Mouse (Mus musculus) left cerebral cortex, adult 18-20 months (tissue): ENCODE results near the gene Mfsd4b3. TPM values are rescaled to one million over a fixed set of nuclear protein-coding genes. Genes with fewer than 3 reads are reported as not detected.
"Not testable (repeated sequence)": the region's sequence is repeated elsewhere in the genome, so short reads cannot be mapped to it uniquely, and the experiment has no call there.

Source experiments
- DNase-seq, 2 experiments: peaks; one replicate each; pipeline ENCODE4 v3.0.0; 2021 to 2022; ENCODE audit warnings: low spot score in 2 of 2, mixed read lengths in 1 of 2
- long read RNA-seq, 2 experiments: library from polyadenylated mRNA; stranded (forward); transcript quantifications; one replicate each; pipeline ENCODE4 v2.0.0; 2021
- total RNA-seq, 2 experiments: library from RNA; stranded (reverse); gene quantifications; 2 replicates each; pipeline ENCODE4 v1.2.3; 2021

Mfsd4b3 gene
- not detected for total RNA-seq
- long read RNA-seq, experiment 1 = 0 reads
- long read RNA-seq, experiment 2 = 0 reads

- DNase-seq = peak; percentile 82 to 87
Observed at GRCm38 (mm10) chr10:39959761-39960440, at the start of gene Mfsd4b3. Mfsd4b3 (minus strand) TSS chr10:39960153.

- no peak for DNase-seq
Observed at GRCm38 (mm10) chr10:40009591-40009990, 49.6 kb upstream of the Mfsd4b3 start.

GRCm38 (mm10) chr10:40008847-40009246, 48.9 kb upstream of the Mfsd4b3 start:
- DNase-seq = not testable (repeated sequence)

- DNase-seq = no peak
Observed at GRCm38 (mm10) chr10:40007953-40008352, 48.0 kb upstream of the Mfsd4b3 start.

GRCm38 (mm10) chr10:40006963-40007362, 47.0 kb upstream of the Mfsd4b3 start:
- DNase-seq = no peak

GRCm38 (mm10) chr10:40000746-40001145, 40.8 kb upstream of the Mfsd4b3 start:
- no peak for DNase-seq

GRCm38 (mm10) chr10:39991155-39991554, 31.2 kb upstream of the Mfsd4b3 start:
- no peak for DNase-seq

GRCm38 (mm10) chr10:39986466-39986865, 26.5 kb upstream of the Mfsd4b3 start, which contains the start of gene Mfsd4b5:
Mfsd4b5 (minus strand) TSS chr10:39986646.
- DNase-seq = no peak

GRCm38 (mm10) chr10:39982604-39983003, 22.7 kb upstream of the Mfsd4b3 start:
- no peak for DNase-seq

- no peak for DNase-seq
Observed at GRCm38 (mm10) chr10:39978231-39978630, 18.3 kb upstream of the Mfsd4b3 start.

GRCm38 (mm10) chr10:39977346-39977745, 17.4 kb upstream of the Mfsd4b3 start:
- no peak for DNase-seq

- DNase-seq = no peak
Observed at GRCm38 (mm10) chr10:39975771-39976170, 15.8 kb upstream of the Mfsd4b3 start.

GRCm38 (mm10) chr10:39974982-39975381, 15.0 kb upstream of the Mfsd4b3 start:
- DNase-seq = no peak

GRCm38 (mm10) chr10:39967512-39967911, 7.6 kb upstream of the Mfsd4b3 start:
- no peak for DNase-seq

- no peak for DNase-seq
Observed at GRCm38 (mm10) chr10:39961906-39962305, 2.0 kb upstream of the Mfsd4b3 start.

GRCm38 (mm10) chr10:39960441-39960822, 479 bp upstream of the Mfsd4b3 start:
- DNase-seq = no peak

GRCm38 (mm10) chr10:39958266-39958665, 1.7 kb downstream of the Mfsd4b3 start:
- DNase-seq = peak in 1 of 2 experiments; percentile 12

GRCm38 (mm10) chr10:39956340-39956878, 3.5 kb downstream of the Mfsd4b3 start:
- DNase-seq = no peak

GRCm38 (mm10) chr10:39955163-39955562, 4.8 kb downstream of the Mfsd4b3 start:
- DNase-seq = no peak

- DNase-seq = no peak
Observed at GRCm38 (mm10) chr10:39949377-39949954, 10.5 kb downstream of the Mfsd4b3 start.

- DNase-seq = not testable (repeated sequence)
Observed at GRCm38 (mm10) chr10:39947195-39947594, 12.8 kb downstream of the Mfsd4b3 start.

GRCm38 (mm10) chr10:39936553-39936952, 23.4 kb downstream of the Mfsd4b3 start:
- no peak for DNase-seq
